Mouse (Mus musculus): ENCODE measurements around the gene Sema6d. TPM values are rescaled to one million over a fixed set of nuclear protein-coding genes. Genes with fewer than 3 reads are reported as not detected.

Gene Sema6d
- polyA plus RNA-seq, 1 experiment: not detected

DNA sequence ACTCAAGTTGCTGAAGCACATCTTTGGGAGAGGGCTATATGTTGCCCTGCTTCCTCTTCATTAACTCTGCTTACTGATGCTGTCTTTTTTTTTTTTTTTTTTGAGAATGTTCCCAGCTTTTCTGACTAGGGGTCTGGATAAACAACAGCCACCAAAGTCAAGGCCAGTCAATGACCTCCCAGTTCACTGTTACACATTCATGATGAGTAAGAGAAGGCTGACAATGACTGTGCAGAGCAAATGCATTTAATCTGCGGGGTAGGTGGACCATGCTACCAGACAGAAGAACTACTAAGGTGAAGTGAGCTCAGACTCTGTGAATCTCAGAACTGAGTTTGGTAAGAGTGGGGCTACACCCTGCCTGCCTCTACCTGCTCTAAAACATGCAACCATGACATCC lies 396.0 kb downstream of the Sema6d start:
- H3K4me3 ChIP-seq (ENCODE audit: insufficient read depth, low read depth, low read length): no peak overlapping the region
- WGBS: 94% methylated on average over 1 of the region's 1 CpGs
- no peaks in the 10 kb centered on the region for H3K4me1 ChIP-seq (ENCODE audit: control insufficient read depth, insufficient read depth, low read length)
- no peak overlapping the region for H3K27ac ChIP-seq (ENCODE audit: insufficient read depth, low read depth, low read length)
- TF ChIP-seq CTCF (IDR thresholded peaks at IDR 0.05; ENCODE audit: insufficient read depth, low read depth, low read length) (no peak), POLR2A (IDR thresholded peaks at IDR 0.05; ENCODE audit: insufficient read depth, low read depth, low read length) (no peak)

DNA sequence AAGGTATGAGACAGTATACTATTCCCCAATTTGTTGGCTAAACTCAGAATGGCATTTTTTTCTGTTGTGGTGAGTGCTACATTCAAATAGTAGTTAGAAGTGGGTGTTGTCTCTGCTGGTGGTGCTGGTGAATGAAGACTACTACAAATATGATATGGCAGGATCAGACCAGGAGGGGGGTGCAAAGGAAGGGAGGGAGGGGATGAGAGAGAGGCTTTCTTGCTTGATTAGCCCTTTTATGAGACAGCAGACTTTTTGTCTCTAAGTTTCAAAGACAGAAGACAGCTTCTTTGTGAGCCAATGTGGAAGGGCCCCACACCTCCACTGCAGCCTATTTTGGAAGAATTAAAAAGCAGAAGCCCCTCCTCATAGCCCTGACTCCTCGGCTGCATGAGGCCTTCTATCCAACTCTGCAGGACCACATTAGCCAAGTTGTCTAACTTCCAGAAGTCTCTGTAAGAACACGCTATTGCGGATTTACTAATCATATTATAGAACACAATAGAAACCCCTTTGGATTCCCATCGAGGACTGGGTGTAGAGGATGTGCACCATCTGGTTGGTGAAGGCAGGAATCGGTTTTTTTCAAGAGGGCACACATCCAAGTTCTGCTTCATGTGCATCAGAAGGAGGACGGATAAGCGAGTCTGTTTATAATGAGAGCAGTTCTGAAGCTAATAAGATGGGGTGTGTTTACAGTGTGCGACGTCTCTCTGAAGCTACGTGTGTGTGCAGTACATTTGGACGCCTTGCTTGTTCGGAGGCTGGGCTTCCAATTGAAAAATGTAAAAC lies 400.4 kb downstream of the Sema6d start:
- no peaks in the 10 kb centered on the region for H3K4me1 ChIP-seq (ENCODE audit: control insufficient read depth, insufficient read depth, low read length)
- WGBS: 26% methylated on average over 12 of the region's 12 CpGs
- no peak overlapping the region for H3K27ac ChIP-seq (ENCODE audit: insufficient read depth, low read depth, low read length)
- H3K4me3 ChIP-seq (ENCODE audit: insufficient read depth, low read depth, low read length): no peak overlapping the region
- no peak for TF ChIP-seq CTCF (IDR thresholded peaks at IDR 0.05; ENCODE audit: insufficient read depth, low read depth, low read length)
- TF ChIP-seq POLR2A (IDR thresholded peaks at IDR 0.05; ENCODE audit: insufficient read depth, low read depth, low read length): no peak

DNA sequence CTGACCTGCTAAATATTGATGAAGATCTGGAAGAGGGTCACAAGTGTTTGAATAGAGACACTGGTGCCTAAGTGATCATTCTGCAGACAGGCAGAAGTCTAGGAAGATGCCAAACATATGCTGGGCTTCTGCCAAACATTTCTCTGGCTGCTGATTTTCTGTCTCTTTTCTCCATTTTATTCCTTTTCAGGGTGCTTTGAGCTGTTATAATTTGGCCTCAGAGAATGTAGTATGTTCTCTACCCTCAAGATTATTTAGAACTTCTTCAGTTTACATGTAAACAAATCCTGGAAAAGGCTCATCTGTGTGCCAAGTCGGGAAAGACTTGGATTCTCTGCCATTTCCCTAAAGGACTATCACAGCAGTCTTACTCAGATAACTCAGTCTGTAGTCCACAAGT lies 406.0 kb downstream of the Sema6d start:
- TF ChIP-seq POLR2A (IDR thresholded peaks at IDR 0.05; ENCODE audit: insufficient read depth, low read depth, low read length) (no peak), CTCF (IDR thresholded peaks at IDR 0.05; ENCODE audit: insufficient read depth, low read depth, low read length) (no peak)
- H3K27ac ChIP-seq (ENCODE audit: insufficient read depth, low read depth, low read length): no peak overlapping the region
- WGBS: 63% methylated on average over 1 of the region's 1 CpGs
- no peak overlapping the region for H3K4me3 ChIP-seq (ENCODE audit: insufficient read depth, low read depth, low read length)
- H3K4me1 ChIP-seq (ENCODE audit: control insufficient read depth, insufficient read depth, low read length): no peaks in the 10 kb centered on the region

GRCm38 (mm10) chr2:124499670-124500069 lies 409.9 kb downstream of the Sema6d start:
- no peak for TF ChIP-seq CTCF (IDR thresholded peaks at IDR 0.05; ENCODE audit: insufficient read depth, low read depth, low read length)
- TF ChIP-seq POLR2A (IDR thresholded peaks at IDR 0.05; ENCODE audit: insufficient read depth, low read depth, low read length): no peak
- Histone ChIP-seq H3K4me1 (ENCODE audit: control insufficient read depth, insufficient read depth, low read length) (no peaks in the 10 kb centered on the region), H3K4me3 (ENCODE audit: insufficient read depth, low read depth, low read length) (no peak overlapping the region), H3K27ac (ENCODE audit: insufficient read depth, low read depth, low read length) (no peak overlapping the region)
- WGBS: 82% methylated on average over 1 of the region's 1 CpGs

- H3K4me3 ChIP-seq (ENCODE audit: insufficient read depth, low read depth, low read length): no peak overlapping the region
- WGBS: 59% methylated on average over 4 of the region's 4 CpGs
- no peak overlapping the region for H3K27ac ChIP-seq (ENCODE audit: insufficient read depth, low read depth, low read length)
- TF ChIP-seq POLR2A (IDR thresholded peaks at IDR 0.05; ENCODE audit: insufficient read depth, low read depth, low read length) (no peak), CTCF (IDR thresholded peaks at IDR 0.05; ENCODE audit: insufficient read depth, low read depth, low read length) (no peak)
- no peaks in the 10 kb centered on the region for H3K4me1 ChIP-seq (ENCODE audit: control insufficient read depth, insufficient read depth, low read length)
Observed at GRCm38 (mm10) chr2:124505784-124506489, 416.2 kb downstream of the Sema6d start.

DNA sequence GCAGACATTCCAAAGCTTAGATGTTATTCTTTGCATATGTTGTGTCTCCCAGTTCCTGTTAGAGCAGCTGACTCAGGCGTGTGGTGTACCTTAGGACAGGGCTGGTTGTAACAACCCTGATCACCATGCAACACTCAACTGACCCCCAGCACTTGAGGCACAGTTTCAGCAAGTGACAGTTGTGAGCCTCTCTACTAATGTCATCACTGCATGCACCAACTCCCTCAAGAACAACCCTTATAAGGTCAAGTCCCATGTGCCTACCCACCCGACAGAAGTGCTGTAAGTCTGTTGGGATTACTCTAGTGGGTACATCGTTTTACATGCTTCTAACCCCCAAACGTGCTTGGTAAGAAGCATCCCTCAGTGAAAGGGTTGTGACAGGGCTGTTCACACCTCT lies 418.0 kb downstream of the Sema6d start:
- H3K27ac ChIP-seq (ENCODE audit: insufficient read depth, low read depth, low read length): no peak overlapping the region
- TF ChIP-seq POLR2A (IDR thresholded peaks at IDR 0.05; ENCODE audit: insufficient read depth, low read depth, low read length) (no peak), CTCF (IDR thresholded peaks at IDR 0.05; ENCODE audit: insufficient read depth, low read depth, low read length) (no peak)
- no peak overlapping the region for H3K4me3 ChIP-seq (ENCODE audit: insufficient read depth, low read depth, low read length)
- H3K4me1 ChIP-seq (ENCODE audit: control insufficient read depth, insufficient read depth, low read length): no peaks in the 10 kb centered on the region
- WGBS: 92% methylated on average over 4 of the region's 4 CpGs

GRCm38 (mm10) chr2:124509479-124509878 lies 419.7 kb downstream of the Sema6d start:
- 64% methylated on average over 6 of the region's 6 CpGs for WGBS
- no peaks in the 10 kb centered on the region for H3K4me1 ChIP-seq (ENCODE audit: control insufficient read depth, insufficient read depth, low read length)
- TF ChIP-seq POLR2A (IDR thresholded peaks at IDR 0.05; ENCODE audit: insufficient read depth, low read depth, low read length): no peak
- no peak for TF ChIP-seq CTCF (IDR thresholded peaks at IDR 0.05; ENCODE audit: insufficient read depth, low read depth, low read length)

DNA sequence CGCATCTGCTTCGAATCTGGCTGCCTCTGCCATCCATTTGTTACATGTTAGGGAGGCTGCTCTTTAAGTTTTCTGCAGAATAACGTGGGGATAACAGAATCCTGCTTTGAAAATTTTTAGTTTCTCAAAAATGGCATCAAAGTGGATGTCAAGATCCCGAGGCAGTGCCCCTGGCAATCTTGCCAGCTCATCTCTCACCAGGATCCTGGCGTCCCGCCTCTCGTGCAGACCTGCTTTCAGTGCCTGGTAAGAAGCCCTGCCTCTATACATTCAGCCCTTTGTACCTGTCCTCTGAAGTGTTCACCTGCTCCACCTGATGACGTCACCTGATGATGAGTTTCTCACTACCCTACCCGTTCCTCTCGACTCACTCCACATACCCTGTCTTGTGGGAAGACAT lies 422.1 kb downstream of the Sema6d start:
- Histone ChIP-seq H3K4me3 (ENCODE audit: insufficient read depth, low read depth, low read length) (no peak overlapping the region), H3K27ac (ENCODE audit: insufficient read depth, low read depth, low read length) (no peak overlapping the region), H3K4me1 (ENCODE audit: control insufficient read depth, insufficient read depth, low read length) (no peaks in the 10 kb centered on the region)
- no peak for TF ChIP-seq POLR2A (IDR thresholded peaks at IDR 0.05; ENCODE audit: insufficient read depth, low read depth, low read length)
- no peak for TF ChIP-seq CTCF (IDR thresholded peaks at IDR 0.05; ENCODE audit: insufficient read depth, low read depth, low read length)
- 92% methylated on average over 10 of the region's 10 CpGs for WGBS

More at GRCm38 (mm10) chr2:124509479-124509878, 419.7 kb downstream of the Sema6d start:
- H3K27ac ChIP-seq (ENCODE audit: insufficient read depth, low read depth, low read length): no peak overlapping the region
- H3K4me3 ChIP-seq (ENCODE audit: insufficient read depth, low read depth, low read length): no peak overlapping the region

GRCm38 (mm10) chr2:124522426-124522825 lies 432.7 kb downstream of the Sema6d start:
- WGBS: 52% methylated on average over 3 of the region's 3 CpGs
- TF ChIP-seq CTCF (IDR thresholded peaks at IDR 0.05; ENCODE audit: insufficient read depth, low read depth, low read length): no peak
- TF ChIP-seq POLR2A (IDR thresholded peaks at IDR 0.05; ENCODE audit: insufficient read depth, low read depth, low read length): no peak
- no peak overlapping the region for H3K27ac ChIP-seq (ENCODE audit: insufficient read depth, low read depth, low read length)

More at GRCm38 (mm10) chr2:124522426-124522825, 432.7 kb downstream of the Sema6d start:
- Histone ChIP-seq H3K4me3 (ENCODE audit: insufficient read depth, low read depth, low read length) (no peak overlapping the region), H3K4me1 (ENCODE audit: control insufficient read depth, insufficient read depth, low read length) (no peaks in the 10 kb centered on the region)

All from olfactory bulb, adult 2 months (tissue).